Mouse (Mus musculus): ENCODE measurements at regions not wholly inside any gene's neighbourhood (a gene's known extent, or its start where the extent isn't known, plus 50 kb on each side); places are given as distances from the start of the nearest gene placed in this dataset.

GRCm38 (mm10) chr14:58815616-58816539 lies 326.8 kb downstream of the 1700129C05Rik start:
- no peak for DNase-seq

- no peak for DNase-seq
Measured at GRCm38 (mm10) chr14:58812585-58812984, 330.1 kb downstream of the 1700129C05Rik start.

- DNase-seq, result no peak
Measured at GRCm38 (mm10) chr14:58801402-58801861, 341.3 kb downstream of the 1700129C05Rik start.

- no peak for DNase-seq
Measured at GRCm38 (mm10) chr14:58788190-58788945, 354.3 kb downstream of the 1700129C05Rik start.

GRCm38 (mm10) chr14:58787618-58788017 lies 355.1 kb downstream of the 1700129C05Rik start:
- no peak for DNase-seq

GRCm38 (mm10) chr14:58786791-58787491 lies 355.8 kb downstream of the 1700129C05Rik start:
- DNase-seq, result peak; percentile 53

- no peak for DNase-seq
Measured at GRCm38 (mm10) chr14:58783201-58783600, 359.5 kb downstream of the 1700129C05Rik start.

GRCm38 (mm10) chr14:58780306-58780705 lies 362.4 kb downstream of the 1700129C05Rik start:
- DNase-seq, result no peak

- DNase-seq, result peak; percentile 51
Measured at GRCm38 (mm10) chr14:58778675-58779074, 364.0 kb downstream of the 1700129C05Rik start.

- no peak for DNase-seq
Measured at GRCm38 (mm10) chr14:58761291-58761690, 381.4 kb downstream of the 1700129C05Rik start.

- no peak for DNase-seq
Measured at GRCm38 (mm10) chr14:58759759-58760158, 382.9 kb downstream of the 1700129C05Rik start.

- no peak for DNase-seq
Measured at GRCm38 (mm10) chr14:58753781-58754180, 388.9 kb downstream of the 1700129C05Rik start.

- DNase-seq, result no peak
Measured at GRCm38 (mm10) chr14:58753136-58753535, 389.6 kb downstream of the 1700129C05Rik start.

- no peak for DNase-seq
Measured at GRCm38 (mm10) chr14:58726418-58726817, 416.3 kb downstream of the 1700129C05Rik start.

GRCm38 (mm10) chr14:58714856-58715255 lies 427.8 kb downstream of the 1700129C05Rik start:
- DNase-seq, result no peak

GRCm38 (mm10) chr14:58709861-58710260 lies 432.8 kb downstream of the 1700129C05Rik start:
- DNase-seq, result no peak

- no peak for DNase-seq
Measured at GRCm38 (mm10) chr14:58709281-58709680, 433.4 kb downstream of the 1700129C05Rik start.

- DNase-seq, result peak; percentile 79
Measured at GRCm38 (mm10) chr14:58701765-58702164, 440.9 kb downstream of the 1700129C05Rik start.

GRCm38 (mm10) chr14:58691129-58691828 lies 451.4 kb downstream of the 1700129C05Rik start:
- DNase-seq, result no peak

- DNase-seq, result no peak
Measured at GRCm38 (mm10) chr14:58687814-58688213, 454.9 kb downstream of the 1700129C05Rik start.

- peak; percentile 52 for DNase-seq
Measured at GRCm38 (mm10) chr14:58678781-58679180, 463.9 kb downstream of the 1700129C05Rik start.

- DNase-seq, result peak; percentile 29
Measured at GRCm38 (mm10) chr14:58678126-58678656, 464.5 kb downstream of the 1700129C05Rik start.

All from retina, postnatal 1 day (tissue).